Mouse (Mus musculus) adrenal gland, postnatal 10 days (tissue): ENCODE measurements at regions not wholly inside any gene's neighbourhood (a gene's known extent, or its start where the extent isn't known, plus 50 kb on each side); places are given as distances from the start of the nearest gene placed in this dataset.

Experiments used
- DNase-seq: peaks from one replicate; pipeline ENCODE4 v3.0.0; 2021; ENCODE audit warnings: mixed read lengths

- peak; percentile 65 for DNase-seq
These were observed 337.8 kb downstream of the Zfp706 start for GRCm38 (mm10) chr15:36669748-36670147.

GRCm38 (mm10) chr15:36666566-36666965 lies 341.0 kb downstream of the Zfp706 start:
- peak; percentile 36 for DNase-seq

GRCm38 (mm10) chr15:36664391-36664790 lies 343.2 kb downstream of the Zfp706 start:
- DNase-seq: peak; percentile 31

- no peak for DNase-seq
These were observed 346.6 kb downstream of the Zfp706 start for GRCm38 (mm10) chr15:36660986-36661385.
